Mouse (Mus musculus) ES-E14 (cell line): ENCODE data around the gene Ttc13. TPM values are rescaled to one million over a fixed set of nuclear protein-coding genes. Genes with fewer than 3 reads are reported as not detected.

Source experiments
- DNase-seq: peaks from one replicate; pipeline ENCODE4 v3.0.0-alpha.2; 2013; ENCODE audit warnings: low read depth, low spot score
- H3K27ac ChIP-seq: 2 replicates; pipeline ENCODE4 v1.5.1; 2012; ENCODE audit warnings: low read depth, mild to moderate bottlenecking, low read length, moderate library complexity, mixed read lengths; ENCODE audit not compliant: poor library complexity, insufficient read depth, severe bottlenecking
- H3K36me3 ChIP-seq: 2 replicates; pipeline ENCODE4 v1.6.1; 2012; ENCODE audit warnings: mild to moderate bottlenecking, low read length, moderate library complexity, mixed read lengths; ENCODE audit not compliant: control insufficient read depth, poor library complexity, insufficient read depth, severe bottlenecking
- H3K4me1 ChIP-seq, 2 experiments: fragments of 150-350 bp in 1 of 2; sonication (generic) in 1 of 2; 2 replicates each; pipeline ENCODE4 v1.6.1; 2012; ENCODE audit warnings: low read length in 2 of 2, mild to moderate bottlenecking in 1 of 2, mixed read lengths in 1 of 2; ENCODE audit not compliant: control insufficient read depth in 2 of 2, insufficient read depth in 2 of 2, poor library complexity in 1 of 2
- H3K4me3 ChIP-seq, 2 experiments: fragments of 150-350 bp in 1 of 2; sonication (generic) in 1 of 2; 2 replicates each; pipeline ENCODE4 v1.5.1; 2012; ENCODE audit warnings: low read length in 2 of 2, low read depth in 1 of 2, mild to moderate bottlenecking in 1 of 2, mixed read lengths in 1 of 2; ENCODE audit not compliant: insufficient read depth in 1 of 2, poor library complexity in 1 of 2, severe bottlenecking in 1 of 2
- H3K9ac ChIP-seq: 2 replicates; pipeline ENCODE4 v1.6.1; 2012; ENCODE audit warnings: low read depth, mild to moderate bottlenecking, low read length, mixed read lengths; ENCODE audit not compliant: poor library complexity, insufficient read depth, severe bottlenecking
- H3K9me3 ChIP-seq: fragments of 150-350 bp; sonication (generic); 2 replicates; pipeline ENCODE4 v1.6.1; 2012; ENCODE audit warnings: low read depth, mild to moderate bottlenecking, low read length; ENCODE audit not compliant: control insufficient read depth, insufficient read depth
- CHD2 ChIP-seq: IDR thresholded peaks from 2 replicates; pipeline ENCODE4 v1.6.1; 2014; ENCODE audit warnings: mild to moderate bottlenecking, low read depth, low read length, inconsistent platforms
- HCFC1 ChIP-seq: IDR thresholded peaks from 2 replicates; pipeline ENCODE4 v1.6.1; 2012; ENCODE audit warnings: low read length, inconsistent platforms, borderline replicate concordance; ENCODE audit not compliant: insufficient read depth
- MAFK ChIP-seq: IDR thresholded peaks from 2 replicates; pipeline ENCODE4 v1.6.1; 2014; ENCODE audit warnings: mild to moderate bottlenecking, low read depth, low read length, inconsistent platforms; ENCODE audit not compliant: insufficient read depth
- ZC3H11A ChIP-seq: IDR thresholded peaks from 2 replicates; pipeline ENCODE4 v1.6.1; 2012; ENCODE audit warnings: low read depth, mild to moderate bottlenecking, inconsistent platforms, low read length, borderline replicate concordance
- ZNF384 ChIP-seq: IDR thresholded peaks from 2 replicates; pipeline ENCODE4 v1.6.1; 2012; ENCODE audit warnings: low read depth, low read length, inconsistent platforms
- in situ Hi-C, 2 experiments: fragments of 600-800 bp; cut with MboI; formaldehyde crosslinking; loops; one replicate each; pipeline ENCODE4 v1.15.1; 2025; ENCODE audit warnings: low sequenced_read_pairs in 2 of 2, inconsistent platforms in 1 of 2; ENCODE audit not compliant: unreplicated experiment in 2 of 2
- total RNA-seq: library from RNA; depleted of rRNA; stranded (reverse); fragments of 300-350 nt; gene quantifications from 2 replicates; pipeline ENCODE4 v1.2.3, GENCODE M21; 2012

Gene Ttc13
- total RNA-seq, 1 experiment, result 74.8 TPM

DNA sequence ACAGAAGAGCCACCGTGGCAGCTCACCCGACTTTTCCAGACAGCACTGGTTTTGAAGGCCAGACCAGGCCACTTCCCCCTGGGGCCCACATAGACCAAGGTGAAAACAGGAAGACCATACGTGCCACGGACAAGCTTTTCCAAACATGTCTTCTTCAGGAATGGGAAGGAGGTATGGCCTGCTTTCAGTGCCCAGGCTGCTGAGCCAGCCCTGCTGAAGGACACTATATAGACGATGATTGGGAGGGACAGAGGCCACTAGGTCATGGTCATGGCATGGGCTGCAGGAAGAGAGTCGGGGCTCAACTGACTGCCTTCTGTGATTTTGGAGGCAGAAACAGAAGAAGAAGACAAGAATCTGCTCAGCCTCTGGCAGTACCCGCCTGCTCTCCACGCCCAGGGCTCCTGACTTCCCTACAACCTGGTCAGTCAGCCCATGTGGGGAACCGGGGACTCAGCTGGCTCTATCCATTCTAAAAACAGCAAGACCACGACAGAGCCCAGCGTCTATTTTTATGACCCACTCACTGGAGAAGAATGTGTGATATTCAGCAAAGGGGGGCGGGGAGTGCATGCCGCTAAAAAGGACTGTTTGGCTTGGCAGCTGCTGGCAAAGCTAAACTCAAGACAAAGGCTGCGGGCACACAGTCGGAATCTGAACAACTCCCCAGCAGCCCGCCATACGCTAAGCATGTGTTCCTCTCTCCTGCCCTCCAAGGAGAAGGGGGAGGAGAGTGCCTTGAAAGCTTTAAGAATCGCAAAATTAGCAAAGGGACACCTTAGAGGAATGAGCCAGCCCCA is 78.0 kb downstream of the Ttc13 start:
- TF ChIP-seq MAFK, result no peak
- no peak for TF ChIP-seq ZNF384
- no peak for TF ChIP-seq ZC3H11A
- H3K9ac ChIP-seq, result no peak overlapping the region
- no peaks in the 10 kb centered on the region for H3K4me1 ChIP-seq
- no peak overlapping the region for H3K4me3 ChIP-seq
- no peak for DNase-seq
- no peak overlapping the region for H3K27ac ChIP-seq
- no peaks in the 10 kb centered on the region for H3K9me3 ChIP-seq
- in situ Hi-C loops, result no loop called here
- H3K36me3 ChIP-seq, result no peaks in the 10 kb centered on the region; the same call in 1 of the 2 replicates

DNA sequence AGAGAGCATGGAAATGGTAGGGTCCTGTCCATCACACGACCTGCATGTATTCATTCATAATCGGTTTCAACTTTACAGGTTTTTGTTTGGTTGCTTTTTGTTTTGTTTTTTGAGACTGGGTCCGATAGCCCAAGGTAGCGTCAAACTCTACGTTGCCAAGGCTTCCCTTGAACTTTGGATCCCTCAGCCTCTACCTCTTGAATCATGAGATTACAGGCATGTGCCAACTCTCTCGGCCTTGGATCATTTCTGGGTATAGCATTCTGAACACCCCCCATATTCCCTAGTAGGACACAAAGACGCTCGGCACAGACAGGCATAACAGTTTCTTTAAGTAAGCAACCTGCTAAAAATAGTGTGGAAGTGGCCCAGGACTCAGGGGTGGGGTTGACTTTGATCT is 80.2 kb downstream of the Ttc13 start:
- in situ Hi-C loops, result no loop called here
- Histone ChIP-seq H3K9me3 (no peaks in the 10 kb centered on the region), H3K9ac (no peak overlapping the region), H3K36me3 (no peaks in the 10 kb centered on the region; the same call in 1 of the 2 replicates), H3K4me1 (no peaks in the 10 kb centered on the region), H3K27ac (no peak overlapping the region), H3K4me3 (no peak overlapping the region)
- TF ChIP-seq HCFC1 (no peak), CHD2 (no peak), ZC3H11A (no peak), ZNF384 (no peak), MAFK (no peak)
- DNase-seq, result no peak

DNA sequence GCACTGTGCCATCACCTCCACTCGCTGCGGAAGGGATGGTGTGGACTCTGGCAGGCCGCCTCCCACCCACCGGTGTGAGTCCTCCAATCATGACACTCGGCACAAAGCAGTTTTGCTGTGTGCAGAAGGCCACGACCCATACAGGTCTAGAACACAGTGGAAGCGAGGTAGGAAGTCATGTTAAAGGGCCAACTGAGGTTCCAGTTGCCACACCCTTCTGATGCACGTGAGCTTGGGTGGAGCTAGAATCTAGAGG is 86.6 kb downstream of the Ttc13 start:
- no peak overlapping the region for H3K4me3 ChIP-seq
- no peak overlapping the region for H3K27ac ChIP-seq
- TF ChIP-seq ZNF384 (no peak), CHD2 (no peak), MAFK (no peak), ZC3H11A (no peak), HCFC1 (no peak)
- in situ Hi-C loops, result no loop called here
- H3K4me1 ChIP-seq, result peaks cover 1 to 3% of the 10 kb centered on the region in 2 experiments; a peak in 2 of 4 replicates
- H3K36me3 ChIP-seq, result no peaks in the 10 kb centered on the region; the same call in 1 of the 2 replicates
- H3K9ac ChIP-seq, result no peak overlapping the region
- DNase-seq, result no peak
- H3K9me3 ChIP-seq, result no peaks in the 10 kb centered on the region

DNA sequence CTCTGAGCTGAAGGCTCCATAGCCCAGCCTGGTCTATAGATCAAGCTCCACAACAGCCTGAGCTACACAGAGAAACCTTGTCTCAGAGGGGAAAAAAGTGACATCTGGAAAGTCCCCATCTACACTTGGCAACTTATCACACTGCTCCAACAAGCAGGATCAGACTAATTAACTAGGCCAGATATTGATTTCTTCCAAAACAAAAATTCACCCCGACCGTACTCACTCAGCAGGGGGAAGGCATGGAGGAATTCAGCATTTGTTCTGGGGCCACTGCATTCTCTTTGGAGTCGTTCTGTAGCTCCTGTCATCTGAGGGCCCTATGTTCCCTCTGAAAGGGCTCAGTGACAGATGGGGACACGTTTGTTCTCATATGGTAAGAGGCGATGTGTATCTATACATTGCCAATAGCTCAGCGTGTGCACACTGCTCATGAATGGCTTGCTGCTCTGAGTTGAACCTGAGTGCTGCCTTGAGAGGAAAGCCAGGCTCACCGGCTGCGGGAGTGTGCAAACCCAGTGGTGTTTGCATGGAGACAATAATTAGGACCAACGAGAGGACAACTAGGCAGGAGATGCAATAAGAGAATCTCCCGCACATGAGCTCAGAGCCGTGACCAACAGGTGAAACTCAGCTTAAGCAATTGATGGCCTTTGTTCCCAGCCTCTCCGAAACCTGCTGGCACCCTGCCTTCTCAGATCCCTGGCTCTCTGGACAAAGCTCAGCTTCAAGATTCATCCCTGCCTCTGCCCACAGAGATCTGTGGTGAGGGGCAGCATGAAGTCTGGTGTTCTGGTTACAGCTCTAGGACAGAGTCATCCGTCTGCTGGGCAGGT is 87.2 kb downstream of the Ttc13 start:
- H3K36me3 ChIP-seq, result no peaks in the 10 kb centered on the region

More for the DNA sequence above, 87.2 kb downstream of the Ttc13 start:
- H3K4me3 ChIP-seq, result no peak overlapping the region
- no peak for DNase-seq
- H3K27ac ChIP-seq, result no peak overlapping the region
- H3K9ac ChIP-seq, result no peak overlapping the region
- no peaks in the 10 kb centered on the region for H3K9me3 ChIP-seq
- TF ChIP-seq MAFK, result no peak
- in situ Hi-C loops, result no loop called here
- H3K4me1 ChIP-seq, result peaks cover 1 to 3% of the 10 kb centered on the region in 2 experiments; a peak in 2 of 4 replicates
